Mouse (Mus musculus) heart, embryonic 14.5 days (tissue): ENCODE measurements around the gene Maml3. TPM values are rescaled to one million over a fixed set of nuclear protein-coding genes. Genes with fewer than 3 reads are reported as not detected.

Source experiments
- ATAC-seq: fragments of 200-750 bp; cut with Nextera tagmentation; 2 replicates; pipeline ENCODE4 v1.8.0; 2017; ENCODE audit warnings: low read depth, moderate TSS enrichment; ENCODE audit not compliant: insufficient number of reproducible peaks, insufficient read depth, low FRiP score
- H3K27ac ChIP-seq, 2 experiments: fragments of 200-500 bp in 1 of 2; fragments of 300-500 bp in 1 of 2; sonication (generic) in 1 of 2; replicated peaks in 1 of 2; 2 replicates each; pipeline ENCODE4 v1.5.1; 2012 to 2014; ENCODE audit warnings: low read depth in 2 of 2, low read length in 2 of 2, control low read depth in 1 of 2, mild to moderate bottlenecking in 1 of 2, mixed read lengths in 1 of 2; ENCODE audit not compliant: control insufficient read depth in 1 of 2, insufficient read depth in 1 of 2
- H3K27me3 ChIP-seq: fragments of 300-500 bp; sonication (generic); 2 replicates; pipeline ENCODE4 v1.6.1; 2014; ENCODE audit warnings: mild to moderate bottlenecking, low read length, control low read depth; ENCODE audit not compliant: control insufficient read depth, insufficient read depth
- H3K36me3 ChIP-seq: fragments of 300-500 bp; sonication (generic); 2 replicates; pipeline ENCODE4 v1.6.1; 2014; ENCODE audit warnings: mild to moderate bottlenecking, control low read depth, low read length, mixed read lengths; ENCODE audit not compliant: control insufficient read depth, insufficient read depth
- H3K4me1 ChIP-seq, 2 experiments: fragments of 200-500 bp in 1 of 2; fragments of 300-500 bp in 1 of 2; sonication (generic) in 1 of 2; 2 replicates each; pipeline ENCODE4 v1.6.1; 2012 to 2014; ENCODE audit warnings: low read length in 2 of 2, control low read depth in 1 of 2, mixed read lengths in 1 of 2; ENCODE audit not compliant: control insufficient read depth in 2 of 2, insufficient read depth in 2 of 2
- H3K4me2 ChIP-seq: fragments of 300-500 bp; sonication (generic); 2 replicates; pipeline ENCODE4 v1.6.1; 2014; ENCODE audit warnings: mild to moderate bottlenecking, low read length
- H3K4me3 ChIP-seq, 2 experiments: fragments of 200-500 bp in 1 of 2; fragments of 300-500 bp in 1 of 2; sonication (generic) in 1 of 2; 2 replicates each; pipeline ENCODE4 v1.5.1; 2012 to 2014; ENCODE audit warnings: low read length in 2 of 2, mild to moderate bottlenecking in 2 of 2, control low read depth in 1 of 2, low read depth in 1 of 2, moderate library complexity in 1 of 2; ENCODE audit not compliant: control insufficient read depth in 1 of 2, insufficient read depth in 1 of 2
- H3K9ac ChIP-seq: fragments of 300-500 bp; sonication (generic); 2 replicates; pipeline ENCODE4 v1.6.1; 2014; ENCODE audit warnings: mild to moderate bottlenecking, low read length
- H3K9me3 ChIP-seq: fragments of 300-500 bp; sonication (generic); 2 replicates; pipeline ENCODE4 v1.6.1; 2016; ENCODE audit warnings: low read length, control low read depth; ENCODE audit not compliant: control insufficient read depth
- WGBS: fragments of 180-500 bp; shearing (Covaris S2); extraction: QIAGEN DNeasy Blood & Tissue Kit; methylation state at CpG from one replicate; pipeline ENCODE4 v1.1.7; 2014; 5-methylcytosine and 5-hydroxymethylcytosine counted together
- polyA plus RNA-seq: library from polyadenylated mRNA; unstranded; fragments of >200 nt; fragmentation: Nextera tagmentation; extraction: Ambion mirVana; gene quantifications from 2 replicates; pipeline ENCODE4 v1.2.1, GENCODE M21; 2014

Maml3 gene
- polyA plus RNA-seq, 1 experiment from 2014 or later: 2.9 TPM

- Histone ChIP-seq H3K4me2 (no peak overlapping the region), H3K27ac (no peak overlapping the region), H3K9ac (no peak overlapping the region), H3K4me3 (no peak overlapping the region), H3K9me3 (no peaks in the 10 kb centered on the region), H3K27me3 (no peaks in the 10 kb centered on the region), H3K36me3 (no peaks in the 10 kb centered on the region), H3K4me1 (no peaks in the 10 kb centered on the region)
- ATAC-seq: no peak
- WGBS: 93% methylated on average over 10 of the region's 10 CpGs
Observed at GRCm38 (mm10) chr3:51762900-51763299, 342.0 kb downstream of the Maml3 start.

- no peak for ATAC-seq
- Histone ChIP-seq H3K9ac (no peak overlapping the region), H3K4me2 (no peak overlapping the region), H3K36me3 (no peaks in the 10 kb centered on the region), H3K9me3 (no peaks in the 10 kb centered on the region; the same call in 1 of the 2 replicates), H3K4me3 (no peak overlapping the region), H3K27ac (no peak overlapping the region), H3K4me1 (peaks cover 6 to 12% of the 10 kb centered on the region in 2 experiments), H3K27me3 (no peaks in the 10 kb centered on the region)
- WGBS: 73% methylated on average over 3 of the region's 3 CpGs
Observed at GRCm38 (mm10) chr3:51759534-51759933, 345.3 kb downstream of the Maml3 start.

GRCm38 (mm10) chr3:51757032-51757431 lies 347.8 kb downstream of the Maml3 start:
- no peak overlapping the region for H3K4me2 ChIP-seq
- H3K4me3 ChIP-seq: no peak overlapping the region
- H3K27me3 ChIP-seq: no peaks in the 10 kb centered on the region
- no peak for ATAC-seq
- peaks cover 6 to 12% of the 10 kb centered on the region in 2 experiments for H3K4me1 ChIP-seq
- no peaks in the 10 kb centered on the region for H3K36me3 ChIP-seq
- H3K27ac ChIP-seq: no peak overlapping the region
- 92% methylated on average over 5 of the region's 5 CpGs for WGBS
- H3K9ac ChIP-seq: no peak overlapping the region
- no peaks in the 10 kb centered on the region; the same call in 1 of the 2 replicates for H3K9me3 ChIP-seq

- no peak for ATAC-seq
- no peak overlapping the region; a peak in 1 of 4 replicates for H3K27ac ChIP-seq
- no peaks in the 10 kb centered on the region for H3K36me3 ChIP-seq
- H3K9ac ChIP-seq: 0 out of 2 replicates have a peak overlapping the region, but pooled peaks have one; percentile 16
- H3K9me3 ChIP-seq: no peaks in the 10 kb centered on the region; the same call in 1 of the 2 replicates
- 66% methylated on average over 5 of the region's 5 CpGs for WGBS
- no peaks in the 10 kb centered on the region for H3K27me3 ChIP-seq
- H3K4me3 ChIP-seq: no peak overlapping the region
- peaks cover 8 to 14% of the 10 kb centered on the region in 2 experiments for H3K4me1 ChIP-seq
- H3K4me2 ChIP-seq: no peak overlapping the region
Observed at GRCm38 (mm10) chr3:51756283-51756682, 348.6 kb downstream of the Maml3 start.

GRCm38 (mm10) chr3:51753262-51753661 lies 351.6 kb downstream of the Maml3 start:
- no peaks in the 10 kb centered on the region for H3K27me3 ChIP-seq
- peaks cover 35 to 43% of the 10 kb centered on the region in 2 experiments for H3K4me1 ChIP-seq
- H3K4me2 ChIP-seq: no peak overlapping the region
- no peaks in the 10 kb centered on the region for H3K36me3 ChIP-seq
- no peak overlapping the region for H3K4me3 ChIP-seq
- 71% methylated on average over 5 of the region's 5 CpGs for WGBS
- no peak overlapping the region for H3K9ac ChIP-seq
- no peaks in the 10 kb centered on the region; the same call in 1 of the 2 replicates for H3K9me3 ChIP-seq
- ATAC-seq: no peak
- no peak overlapping the region for H3K27ac ChIP-seq

GRCm38 (mm10) chr3:51751440-51751839 lies 353.4 kb downstream of the Maml3 start:
- Histone ChIP-seq H3K27me3 (no peaks in the 10 kb centered on the region), H3K36me3 (no peaks in the 10 kb centered on the region), H3K9ac (no peak overlapping the region; the same call in 1 of the 2 replicates), H3K4me2 (no peak overlapping the region), H3K4me3 (no peak overlapping the region), H3K27ac (0 out of 4 replicates have a peak overlapping the region, but pooled peaks of 1 of the 2 experiments have one; percentile 16), H3K4me1 (peaks cover 33 to 43% of the 10 kb centered on the region in 2 experiments), H3K9me3 (peaks cover 2% of the 10 kb centered on the region; the same call in 1 of the 2 replicates)
- no peak for ATAC-seq
- 82% methylated on average over 12 of the region's 12 CpGs for WGBS

GRCm38 (mm10) chr3:51749812-51750481 lies 354.9 kb downstream of the Maml3 start:
- Histone ChIP-seq H3K27ac (peak overlapping the region; percentile 80 to 93), H3K36me3 (no peaks in the 10 kb centered on the region), H3K4me3 (no peak overlapping the region), H3K9me3 (peaks cover 2% of the 10 kb centered on the region; the same call in 1 of the 2 replicates), H3K27me3 (no peaks in the 10 kb centered on the region), H3K9ac (peak overlapping the region; percentile 54; the same call in 1 of the 2 replicates), H3K4me2 (peak overlapping the region; percentile 45), H3K4me1 (peaks cover 31 to 34% of the 10 kb centered on the region in 2 experiments)
- ATAC-seq: peak; percentile 74
- WGBS: 12% methylated on average over 8 of the region's 8 CpGs
